Mouse (Mus musculus) hindbrain, embryonic 10.5 days (tissue): Measurements from ENCODE around the gene Mgat5b. TPM values are rescaled to one million over a fixed set of nuclear protein-coding genes. Genes with fewer than 3 reads are reported as not detected.
A peak's percentile ranks its signal among the peaks of the same experiment; 100 is the strongest.

Experiments used
- DNase-seq: peaks from one replicate; pipeline ENCODE4 v3.0.0-alpha.2; 2017; ENCODE audit warnings: low spot score
- H3K27ac ChIP-seq: fragments of 300-500 bp; sonication (generic); 2 replicates; pipeline ENCODE4 v1.5.1; 2016; ENCODE audit warnings: mild to moderate bottlenecking, moderate library complexity
- H3K27me3 ChIP-seq: fragments of 300-500 bp; sonication (generic); 2 replicates; pipeline ENCODE4 v1.6.1; 2016; ENCODE audit warnings: mild to moderate bottlenecking; ENCODE audit not compliant: poor library complexity, insufficient read depth, severe bottlenecking
- H3K36me3 ChIP-seq: fragments of 300-500 bp; sonication (generic); 2 replicates; pipeline ENCODE4 v1.6.1; 2016; ENCODE audit warnings: mild to moderate bottlenecking, moderate library complexity
- H3K4me1 ChIP-seq: fragments of 300-500 bp; sonication (generic); replicated peaks from 2 replicates; pipeline ENCODE4 v1.6.1; 2016; ENCODE audit warnings: mild to moderate bottlenecking
- H3K4me3 ChIP-seq: fragments of 300-500 bp; sonication (generic); 2 replicates; pipeline ENCODE4 v1.5.1; 2016; ENCODE audit warnings: mild to moderate bottlenecking, moderate library complexity
- H3K9me3 ChIP-seq: fragments of 300-500 bp; sonication (generic); 2 replicates; pipeline ENCODE4 v1.6.1; 2016; ENCODE audit warnings: mild to moderate bottlenecking, moderate library complexity
- WGBS: fragments of 180-500 bp; shearing (Covaris S2); methylation state at CpG from one replicate; pipeline ENCODE4 v1.1.7; 2016; 5-methylcytosine and 5-hydroxymethylcytosine counted together
- polyA plus RNA-seq: library from polyadenylated mRNA; unstranded; fragments of >200 nt; fragmentation: Nextera tagmentation; extraction: Ambion mirVana; gene quantifications from 2 replicates; pipeline ENCODE4 v1.2.1, GENCODE M21; 2016

Mgat5b gene
- polyA plus RNA-seq, 1 experiment from 2014 or later, result 12.8 TPM

- WGBS, result 87% methylated on average over 9 of the region's 9 CpGs
- no peak overlapping the region for H3K27ac ChIP-seq
- peaks cover 62% of the 10 kb centered on the region for H3K4me1 ChIP-seq
- no peak for DNase-seq
- no peaks in the 10 kb centered on the region for H3K9me3 ChIP-seq
- H3K27me3 ChIP-seq, result no peaks in the 10 kb centered on the region
- H3K4me3 ChIP-seq, result no peak overlapping the region
- H3K36me3 ChIP-seq, result peaks cover 57% of the 10 kb centered on the region
These were observed 49.9 kb downstream of the Mgat5b start for GRCm38 (mm10) chr11:116968586-116968985.

GRCm38 (mm10) chr11:116969498-116969897, 50.8 kb downstream of the Mgat5b start:
- H3K4me3 ChIP-seq, result no peak overlapping the region
- H3K27ac ChIP-seq, result no peak overlapping the region
- DNase-seq, result no peak
- H3K9me3 ChIP-seq, result no peaks in the 10 kb centered on the region
- 75% methylated on average over 11 of the region's 11 CpGs for WGBS
- peaks cover 64% of the 10 kb centered on the region for H3K4me1 ChIP-seq
- H3K27me3 ChIP-seq, result no peaks in the 10 kb centered on the region
- peaks cover 57% of the 10 kb centered on the region for H3K36me3 ChIP-seq

- Histone ChIP-seq H3K4me3 (no peak overlapping the region), H3K27me3 (no peaks in the 10 kb centered on the region), H3K27ac (peak overlapping the region; percentile 42; the same call in 1 of the 2 replicates), H3K36me3 (peaks cover 62% of the 10 kb centered on the region), H3K9me3 (no peaks in the 10 kb centered on the region), H3K4me1 (peaks cover 51% of the 10 kb centered on the region)
- DNase-seq, result no peak
- WGBS, result 70% methylated on average over 4 of the region's 4 CpGs
These were observed 52.2 kb downstream of the Mgat5b start for GRCm38 (mm10) chr11:116970847-116971246.

- H3K4me1 ChIP-seq, result peaks cover 32% of the 10 kb centered on the region
- no peaks in the 10 kb centered on the region for H3K27me3 ChIP-seq
- H3K4me3 ChIP-seq, result no peak overlapping the region
- no peak for DNase-seq
- peaks cover 56% of the 10 kb centered on the region for H3K36me3 ChIP-seq
- WGBS, result 40% methylated on average over 4 of the region's 4 CpGs
- H3K9me3 ChIP-seq, result no peaks in the 10 kb centered on the region
- peak overlapping the region; percentile 69 for H3K27ac ChIP-seq
These were observed 54.2 kb downstream of the Mgat5b start for GRCm38 (mm10) chr11:116972828-116973227.

GRCm38 (mm10) chr11:116973508-116973907, 54.8 kb downstream of the Mgat5b start:
- H3K4me1 ChIP-seq, result peaks cover 31% of the 10 kb centered on the region
- 93% methylated on average over 9 of the region's 9 CpGs for WGBS
- H3K27me3 ChIP-seq, result no peaks in the 10 kb centered on the region
- peaks cover 56% of the 10 kb centered on the region for H3K36me3 ChIP-seq
- no peaks in the 10 kb centered on the region for H3K9me3 ChIP-seq
- peak overlapping the region; percentile 69 for H3K27ac ChIP-seq
- H3K4me3 ChIP-seq, result no peak overlapping the region
- no peak for DNase-seq

GRCm38 (mm10) chr11:116974341-116974740, 55.7 kb downstream of the Mgat5b start:
- Histone ChIP-seq H3K36me3 (peaks cover 57% of the 10 kb centered on the region), H3K27ac (0 out of 2 replicates have a peak overlapping the region, but pooled peaks have one; percentile 69), H3K27me3 (no peaks in the 10 kb centered on the region), H3K9me3 (no peaks in the 10 kb centered on the region), H3K4me1 (peaks cover 31% of the 10 kb centered on the region), H3K4me3 (no peak overlapping the region)
- no peak for DNase-seq
- 92% methylated on average over 7 of the region's 7 CpGs for WGBS

GRCm38 (mm10) chr11:116980313-116980712, 61.6 kb downstream of the Mgat5b start:
- Histone ChIP-seq H3K9me3 (no peaks in the 10 kb centered on the region), H3K4me1 (peaks cover 16% of the 10 kb centered on the region), H3K4me3 (no peak overlapping the region), H3K36me3 (peaks cover 72% of the 10 kb centered on the region), H3K27me3 (no peaks in the 10 kb centered on the region), H3K27ac (0 out of 2 replicates have a peak overlapping the region, but pooled peaks have one; percentile 37)
- DNase-seq, result no peak
- 44% methylated on average over 5 of the region's 5 CpGs for WGBS

- no peak overlapping the region for H3K4me3 ChIP-seq
- WGBS, result 49% methylated on average over 4 of the region's 4 CpGs
- peaks cover 75% of the 10 kb centered on the region for H3K36me3 ChIP-seq
- no peaks in the 10 kb centered on the region for H3K27me3 ChIP-seq
- H3K4me1 ChIP-seq, result peaks cover 27% of the 10 kb centered on the region
- H3K9me3 ChIP-seq, result no peaks in the 10 kb centered on the region
- DNase-seq, result no peak
- no peak overlapping the region for H3K27ac ChIP-seq
These were observed 63.9 kb downstream of the Mgat5b start for GRCm38 (mm10) chr11:116982543-116982942.

GRCm38 (mm10) chr11:116985504-116986385, 67.1 kb downstream of the Mgat5b start:
- peaks cover 49% of the 10 kb centered on the region for H3K36me3 ChIP-seq
- peaks cover 27% of the 10 kb centered on the region for H3K4me1 ChIP-seq
- no peak for DNase-seq
- H3K4me3 ChIP-seq, result no peak overlapping the region
- H3K27me3 ChIP-seq, result no peaks in the 10 kb centered on the region
- H3K9me3 ChIP-seq, result no peaks in the 10 kb centered on the region
- peak overlapping the region; percentile 62 for H3K27ac ChIP-seq
- WGBS, result 86% methylated on average over 15 of the region's 15 CpGs

GRCm38 (mm10) chr11:116988131-116988530, 69.5 kb downstream of the Mgat5b start:
- 61% methylated on average over 8 of the region's 8 CpGs for WGBS

GRCm38 (mm10) chr11:116990231-116990630, 71.6 kb downstream of the Mgat5b start:
- DNase-seq, result no peak
- Histone ChIP-seq H3K36me3 (peaks cover 14% of the 10 kb centered on the region), H3K4me3 (no peak overlapping the region), H3K27me3 (peaks cover 31% of the 10 kb centered on the region), H3K9me3 (no peaks in the 10 kb centered on the region), H3K4me1 (peaks cover 50% of the 10 kb centered on the region), H3K27ac (peak overlapping the region; percentile 56)
- 81% methylated on average over 7 of the region's 7 CpGs for WGBS

More at GRCm38 (mm10) chr11:116988131-116988530, 69.5 kb downstream of the Mgat5b start:
- H3K4me3 ChIP-seq, result no peak overlapping the region
- H3K27me3 ChIP-seq, result peaks cover 10% of the 10 kb centered on the region
- peaks cover 38% of the 10 kb centered on the region for H3K4me1 ChIP-seq
- DNase-seq, result no peak
- H3K27ac ChIP-seq, result no peak overlapping the region
- H3K36me3 ChIP-seq, result peaks cover 35% of the 10 kb centered on the region
- no peaks in the 10 kb centered on the region for H3K9me3 ChIP-seq

GRCm38 (mm10) chr11:116991410-116991809, 72.7 kb downstream of the Mgat5b start:
- WGBS, result 75% methylated on average over 8 of the region's 8 CpGs
- peaks cover 2% of the 10 kb centered on the region for H3K36me3 ChIP-seq
- H3K4me3 ChIP-seq, result no peak overlapping the region
- H3K27me3 ChIP-seq, result peaks cover 41% of the 10 kb centered on the region
- no peak for DNase-seq
- no peak overlapping the region; the same call in 1 of the 2 replicates for H3K27ac ChIP-seq
- no peaks in the 10 kb centered on the region for H3K9me3 ChIP-seq
- peaks cover 39% of the 10 kb centered on the region for H3K4me1 ChIP-seq

- Histone ChIP-seq H3K9me3 (no peaks in the 10 kb centered on the region), H3K27ac (no peak overlapping the region), H3K27me3 (peaks cover 46% of the 10 kb centered on the region), H3K36me3 (no peaks in the 10 kb centered on the region), H3K4me1 (peaks cover 39% of the 10 kb centered on the region), H3K4me3 (no peak overlapping the region)
- 73% methylated on average over 6 of the region's 6 CpGs for WGBS
- DNase-seq, result no peak
These were observed 73.3 kb downstream of the Mgat5b start for GRCm38 (mm10) chr11:116991964-116992363.
